Mouse (Mus musculus) cortical plate, adult 2 months (tissue): ENCODE results near the gene Kif17.

ENCODE experiments used
- CTCF ChIP-seq: fragments of 200-500 bp; IDR thresholded peaks from 2 replicates; pipeline ENCODE4 v1.5.1; 2011; ENCODE audit warnings: mild to moderate bottlenecking, control low read depth, low read length; ENCODE audit not compliant: insufficient read depth; ENCODE audit errors: extremely low read depth
- POLR2A ChIP-seq: fragments of 200-500 bp; IDR thresholded peaks from 2 replicates; pipeline ENCODE4 v1.6.1; 2011; ENCODE audit warnings: mild to moderate bottlenecking, low read length, control low read depth; ENCODE audit not compliant: insufficient read depth; ENCODE audit errors: extremely low read depth

- TF ChIP-seq POLR2A (no peak), CTCF (no peak)
Observed at GRCm38 (mm10) chr4:138343341-138343837, 93.2 kb downstream of the Kif17 start.
